Mouse (Mus musculus) urinary bladder, adult 2 months (tissue): Measurements from ENCODE around the gene Rab26. TPM values are rescaled to one million over a fixed set of nuclear protein-coding genes. Genes with fewer than 3 reads are reported as not detected.
A peak's percentile ranks its signal among the peaks of the same experiment; 100 is the strongest.

Source experiments
- DNase-seq: peaks from one replicate; pipeline ENCODE4 v3.0.0; 2022; ENCODE audit warnings: low spot score
- polyA plus RNA-seq: library from polyadenylated mRNA; depleted of rRNA; stranded (reverse); fragments of >200 nt; gene quantifications from 2 replicates; pipeline ENCODE4 v1.2.3, GENCODE M21; 2012; rRNA removed

Rab26 gene
- 1.4 and 1.5 TPM in 2 replicates for polyA plus RNA-seq

GRCm38 (mm10) chr17:24534160-24534718 lies at the start of gene Rab26:
TSS of gene Rab26 (minus strand) at chr17:24534210.
- no peak for DNase-seq

GRCm38 (mm10) chr17:24580287-24580686 lies 46.3 kb upstream of the Rab26 start:
- DNase-seq = no peak

DNA sequence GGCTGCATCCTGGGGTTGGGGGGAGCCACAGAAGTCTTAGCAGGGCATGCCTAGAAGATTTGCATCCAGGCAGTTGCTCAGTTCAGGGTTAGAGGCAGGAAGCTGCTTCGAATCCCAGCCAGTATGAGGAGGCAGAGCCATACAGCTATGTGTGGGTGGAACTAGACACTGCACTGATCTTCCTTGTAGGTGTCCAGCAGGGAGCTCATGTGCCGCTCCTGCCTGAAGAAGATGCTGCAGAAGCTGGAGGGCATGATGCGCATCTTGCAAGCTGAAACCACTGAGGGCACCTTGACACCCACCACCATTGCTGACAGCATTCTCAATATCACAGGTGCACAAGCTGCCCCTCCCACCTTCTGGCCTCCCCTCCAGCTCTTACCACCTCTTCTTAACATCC lies 45.5 kb upstream of the Rab26 start:
- DNase-seq = no peak

DNA sequence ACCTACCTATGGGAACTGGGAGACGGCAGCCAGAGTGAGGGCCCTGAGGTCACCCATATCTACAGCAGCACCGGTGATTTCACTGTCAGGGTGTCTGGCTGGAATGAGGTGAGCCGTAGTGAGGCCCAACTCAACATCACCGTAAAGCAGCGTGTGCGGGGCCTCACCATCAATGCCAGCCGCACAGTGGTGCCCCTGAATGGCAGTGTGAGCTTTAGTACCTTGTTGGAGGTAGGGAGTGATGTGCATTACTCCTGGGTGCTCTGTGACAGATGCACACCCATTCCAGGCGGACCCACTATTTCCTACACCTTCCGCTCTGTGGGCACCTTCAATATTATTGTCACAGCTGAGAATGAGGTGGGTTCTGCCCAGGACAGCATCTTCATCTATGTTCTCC lies 39.8 kb upstream of the Rab26 start:
- DNase-seq = no peak

- no peak for DNase-seq
These were observed 38.7 kb upstream of the Rab26 start for GRCm38 (mm10) chr17:24572651-24573245.

- DNase-seq = no peak
These were observed 35.8 kb upstream of the Rab26 start for GRCm38 (mm10) chr17:24569837-24570236.

- DNase-seq = no peak
These were observed 33.2 kb upstream of the Rab26 start for GRCm38 (mm10) chr17:24567034-24567779.

- DNase-seq = no peak
These were observed 31.8 kb upstream of the Rab26 start for GRCm38 (mm10) chr17:24565792-24566191.

- no peak for DNase-seq
These were observed 31.1 kb upstream of the Rab26 start for GRCm38 (mm10) chr17:24565092-24565491.

DNA sequence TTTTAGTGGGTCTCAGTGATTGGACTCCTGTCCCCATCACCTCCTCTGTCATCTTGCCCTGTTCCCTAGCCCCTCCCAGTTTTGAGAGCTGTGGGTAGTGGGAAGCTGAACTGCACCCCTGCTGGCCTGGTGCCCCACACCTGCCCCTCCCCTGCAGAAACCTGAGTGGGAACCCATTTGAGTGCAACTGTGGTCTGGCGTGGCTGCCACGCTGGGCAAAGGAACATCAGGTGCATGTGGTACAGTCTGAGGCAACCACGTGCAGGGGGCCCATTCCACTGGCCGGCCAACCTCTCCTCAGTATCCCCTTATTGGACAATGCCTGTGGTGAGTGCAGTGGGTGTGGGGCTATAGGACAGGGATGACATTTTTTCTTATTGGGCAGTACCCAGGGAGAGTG lies 30.4 kb upstream of the Rab26 start:
- no peak for DNase-seq

GRCm38 (mm10) chr17:24563638-24564037 lies 29.6 kb upstream of the Rab26 start:
- DNase-seq = no peak

DNA sequence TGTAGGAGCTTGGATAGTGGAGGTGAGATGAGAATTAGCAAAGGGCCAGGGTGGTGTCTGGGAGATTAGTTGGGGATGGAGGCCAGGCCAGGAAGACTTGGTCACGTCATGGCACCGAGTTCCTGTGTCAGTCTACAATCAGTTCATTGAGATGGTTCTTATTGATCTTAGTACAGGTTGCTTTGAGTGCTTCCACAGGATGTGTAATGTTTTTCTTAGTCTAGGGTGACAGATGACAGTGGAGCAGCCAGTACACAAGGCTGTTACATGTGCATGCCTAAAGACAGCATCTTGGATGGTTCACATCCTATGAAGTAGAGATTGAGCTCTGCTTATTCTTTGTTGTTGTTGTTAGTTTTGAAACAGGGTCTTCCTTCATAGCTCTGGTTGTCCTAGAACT lies 27.6 kb upstream of the Rab26 start:
- no peak for DNase-seq

DNA sequence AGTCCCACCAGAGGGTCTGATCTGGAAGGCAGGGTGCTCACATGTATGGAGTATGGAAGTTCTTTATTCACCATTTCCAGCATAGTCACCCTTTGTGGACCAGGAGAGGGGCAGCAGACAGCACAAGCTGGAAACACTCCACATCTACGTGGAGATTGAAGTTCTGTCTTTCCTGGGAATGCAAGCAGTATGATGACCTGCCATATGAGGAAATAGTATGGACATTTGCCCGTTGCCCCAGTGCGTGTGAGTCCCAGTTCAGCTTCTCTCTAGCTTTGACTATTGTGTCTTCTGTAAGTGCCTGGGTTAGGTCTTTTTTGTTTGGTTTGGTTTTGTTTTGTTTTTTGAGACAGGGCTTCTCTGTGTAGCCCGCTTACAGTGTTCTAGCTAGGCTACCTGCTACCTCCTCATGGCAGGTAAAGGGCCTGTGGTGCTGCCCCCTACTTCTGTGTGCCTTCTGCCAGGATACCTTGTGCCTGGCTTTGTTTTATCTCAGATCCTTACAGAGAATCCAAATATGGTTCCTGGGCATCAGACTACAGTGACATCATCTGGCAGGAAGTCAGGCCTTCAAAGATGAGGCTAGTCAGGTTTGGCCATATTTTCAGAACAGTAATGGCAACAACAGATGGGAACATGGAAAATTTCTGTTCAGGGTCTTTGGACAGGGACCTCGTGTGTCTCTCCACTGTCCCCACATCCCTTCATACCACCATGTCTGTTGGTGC lies 26.5 kb upstream of the Rab26 start:
- no peak for DNase-seq

- no peak for DNase-seq
These were observed 25.1 kb upstream of the Rab26 start for GRCm38 (mm10) chr17:24559146-24559545.

DNA sequence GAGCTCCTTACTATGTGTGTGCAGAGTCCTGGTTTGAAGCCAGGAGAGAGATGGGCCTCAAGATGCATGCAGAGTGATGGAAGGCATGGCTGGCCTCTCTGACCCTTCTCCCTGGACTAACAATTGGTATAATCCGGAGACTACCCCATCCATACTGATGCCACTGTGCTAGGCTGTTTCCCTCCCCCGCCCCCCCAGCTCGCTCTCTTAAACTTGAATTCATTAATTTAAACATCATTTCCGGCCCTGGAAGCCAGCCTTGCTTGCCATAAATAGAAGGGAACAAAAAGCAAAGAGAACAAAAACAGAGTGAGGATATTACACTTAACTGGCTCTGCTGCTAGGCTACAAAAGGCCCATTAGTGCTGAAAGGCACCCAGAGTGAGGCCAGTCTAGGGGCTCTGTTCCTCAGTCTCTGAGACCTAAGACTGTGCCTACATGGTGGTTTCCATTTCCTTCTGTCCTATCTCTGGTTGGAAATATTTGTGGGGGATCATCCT lies 24.6 kb upstream of the Rab26 start:
- no peak for DNase-seq

- DNase-seq = no peak
These were observed 23.1 kb upstream of the Rab26 start for GRCm38 (mm10) chr17:24557091-24557490.

DNA sequence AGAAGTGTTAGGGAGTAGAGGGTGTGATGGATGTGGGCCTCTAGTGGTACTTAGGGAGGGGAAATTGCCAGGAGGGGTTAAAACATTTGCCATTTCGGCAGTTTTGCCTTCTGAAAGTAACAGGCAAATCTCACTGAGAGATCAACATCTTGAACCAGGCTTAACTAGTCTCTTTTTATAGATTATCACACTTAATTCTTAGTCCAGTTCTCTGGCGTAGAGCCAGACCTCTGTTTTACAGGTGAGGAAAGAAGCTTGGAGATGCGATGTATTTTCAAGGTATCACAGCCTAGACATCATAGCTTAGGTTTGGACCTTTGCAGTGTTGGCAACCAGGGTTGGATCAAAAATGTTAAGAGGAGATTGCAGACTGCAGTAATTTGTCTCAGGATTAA lies 17.0 kb upstream of the Rab26 start:
- no peak for DNase-seq

DNA sequence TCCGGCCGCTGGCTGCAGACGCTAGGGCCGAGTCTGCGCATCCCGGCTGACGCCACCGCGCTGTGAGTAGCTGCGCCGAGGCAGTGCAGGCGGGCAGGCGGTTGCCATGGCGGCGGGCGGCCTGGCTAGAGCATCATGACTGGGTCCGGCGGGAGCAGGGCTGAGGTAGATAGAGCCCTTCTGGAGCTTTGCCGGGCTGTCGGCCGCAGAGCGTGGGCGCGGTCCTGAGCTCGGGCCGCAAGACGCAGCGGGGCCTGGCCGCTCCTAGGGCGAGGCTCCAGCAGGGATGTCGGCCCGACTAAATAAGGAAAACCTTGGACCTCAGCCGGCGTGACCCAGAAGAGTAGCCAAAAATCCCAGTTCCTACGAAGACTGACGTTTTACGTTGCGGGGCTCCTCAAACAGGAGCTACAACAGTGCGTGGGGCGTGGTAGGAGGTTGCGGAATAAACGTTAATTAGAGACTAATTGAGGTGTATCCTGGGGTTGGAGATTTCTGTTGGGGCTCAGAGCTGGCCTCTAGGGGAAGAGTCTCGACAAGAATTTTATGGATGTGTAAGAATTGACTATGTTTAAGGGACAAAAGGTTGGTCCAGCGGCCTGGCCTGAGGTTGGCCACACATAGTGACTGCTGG lies 16.5 kb upstream of the Rab26 start:
- DNase-seq = peak; percentile 71

DNA sequence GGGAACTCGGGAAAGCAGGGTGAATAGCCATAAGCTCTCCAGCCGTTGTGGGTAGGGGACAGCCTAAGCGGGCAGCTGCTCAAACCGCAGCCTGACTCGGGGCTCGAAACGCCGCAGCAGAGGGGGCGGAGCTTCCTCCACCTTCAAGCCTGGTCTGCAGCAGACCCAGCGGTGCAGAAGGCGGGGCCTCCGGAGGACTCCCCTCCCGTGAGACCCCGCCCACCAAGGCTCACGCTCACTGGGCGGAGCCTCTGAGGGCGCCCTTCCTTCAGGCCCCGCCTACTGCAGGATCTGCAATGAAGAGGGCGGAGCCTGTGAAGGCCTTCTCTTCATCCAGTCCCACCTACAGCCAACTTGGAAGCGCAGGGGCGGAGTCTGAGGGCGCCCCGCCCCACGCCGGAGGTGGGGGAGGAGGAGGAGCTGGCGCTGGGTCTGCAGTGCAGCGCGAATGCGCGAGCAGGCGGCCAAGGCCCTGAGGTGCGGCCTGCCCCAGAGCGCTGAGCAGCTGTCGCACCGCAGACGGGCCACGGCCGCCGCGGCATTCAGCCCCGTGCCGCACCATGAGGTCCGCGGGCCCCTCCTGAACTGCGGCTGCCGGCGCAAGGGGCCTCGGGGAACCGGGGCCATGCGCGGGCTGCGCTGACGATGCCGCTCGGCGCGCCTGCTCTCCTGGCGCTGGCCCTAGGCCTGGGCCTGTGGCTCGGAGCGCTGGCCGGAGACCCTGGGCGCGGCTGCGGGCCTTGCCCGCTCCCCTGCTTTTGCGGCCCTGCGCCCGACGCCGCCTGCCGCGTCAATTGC lies 15.8 kb upstream of the Rab26 start, which contains the start of gene Pkd1:
Gene Pkd1, plus strand, starts transcription at position 217 of the 798 bp plus-strand sequence.
- peak; percentile 97 for DNase-seq

DNA sequence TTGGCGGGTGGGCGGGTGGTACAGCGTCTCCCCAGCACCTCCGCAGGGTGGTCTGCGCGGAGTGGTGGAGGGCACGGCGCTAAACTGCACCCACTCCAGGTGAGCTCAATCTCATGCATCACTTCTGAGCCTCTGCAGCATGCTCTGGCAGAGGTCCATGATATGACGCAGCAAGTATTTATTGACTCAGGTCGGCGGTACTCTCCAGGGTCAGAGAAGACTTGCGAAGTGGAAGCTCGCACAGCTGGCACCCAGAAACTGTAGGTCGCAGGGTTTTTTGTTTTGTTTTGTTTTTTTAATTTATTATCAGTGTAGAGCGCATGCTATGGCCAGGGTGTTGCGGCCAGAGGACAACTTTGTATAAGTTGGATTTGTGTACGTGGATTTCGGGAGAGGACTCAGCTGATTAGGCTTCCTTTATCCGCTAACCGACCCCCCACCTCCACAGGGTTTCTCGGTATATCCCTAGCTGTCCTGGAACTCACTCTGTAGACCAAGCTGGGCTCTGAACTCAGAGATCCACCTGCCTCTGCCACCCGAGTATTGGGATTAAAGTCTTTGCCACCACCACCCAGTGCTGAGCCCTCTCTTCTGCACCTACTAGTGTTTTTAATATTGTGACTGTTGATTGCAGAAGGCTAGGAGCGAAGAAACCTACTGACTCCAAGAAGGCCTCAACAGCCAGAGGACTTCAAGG lies 15.1 kb upstream of the Rab26 start:
- peak; percentile 31 for DNase-seq
